Mouse (Mus musculus) lung, embryonic 14.5 days (tissue): ENCODE results near the gene Cyp4v3. TPM values are rescaled to one million over a fixed set of nuclear protein-coding genes. Genes with fewer than 3 reads are reported as not detected.
"Not testable (repeated sequence)": the region's sequence is repeated elsewhere in the genome, so short reads cannot be mapped to it uniquely, and the experiment has no call there.

Source experiments
- ATAC-seq: fragments of 200-750 bp; cut with Nextera tagmentation; 2 replicates; pipeline ENCODE4 v1.8.0; 2017; ENCODE audit warnings: mild to moderate bottlenecking, moderate TSS enrichment, moderate library complexity; ENCODE audit not compliant: insufficient read depth
- DNase-seq: peaks from one replicate; pipeline ENCODE4 v3.0.0-alpha.2; 2015
- H3K27ac ChIP-seq: fragments of 300-500 bp; sonication (generic); 2 replicates; pipeline ENCODE4 v1.5.1; 2014; ENCODE audit warnings: low read depth, mild to moderate bottlenecking, moderate library complexity
- H3K27me3 ChIP-seq: fragments of 300-500 bp; sonication (generic); 2 replicates; pipeline ENCODE4 v1.6.1; 2014; ENCODE audit warnings: low read length, control low read depth; ENCODE audit not compliant: insufficient read depth
- H3K36me3 ChIP-seq: fragments of 300-500 bp; sonication (generic); 2 replicates; pipeline ENCODE4 v1.6.1; 2014; ENCODE audit warnings: control low read depth; ENCODE audit not compliant: insufficient read depth
- H3K4me1 ChIP-seq: fragments of 300-500 bp; sonication (generic); 2 replicates; pipeline ENCODE4 v1.6.1; 2014; ENCODE audit warnings: antibody characterized with exemption, control low read depth; ENCODE audit not compliant: insufficient read depth
- H3K4me2 ChIP-seq: fragments of 300-500 bp; sonication (generic); 2 replicates; pipeline ENCODE4 v1.6.1; 2014; ENCODE audit warnings: mild to moderate bottlenecking
- H3K4me3 ChIP-seq: fragments of 300-500 bp; sonication (generic); 2 replicates; pipeline ENCODE4 v1.5.1; 2014; ENCODE audit warnings: low read depth, low read length
- H3K9ac ChIP-seq: fragments of 300-500 bp; sonication (generic); 2 replicates; pipeline ENCODE4 v1.6.1; 2014
- H3K9me3 ChIP-seq: fragments of 300-500 bp; sonication (generic); 2 replicates; pipeline ENCODE4 v1.6.1; 2016; ENCODE audit warnings: low read depth, low read length, control low read depth
- CTCF ChIP-seq: IDR thresholded peaks from 2 replicates; pipeline ENCODE4 v1.5.1; 2016; ENCODE audit warnings: antibody characterized with exemption, low read depth
- WGBS: fragments of 180-500 bp; shearing (Covaris S2); extraction: QIAGEN DNeasy Blood & Tissue Kit; methylation state at CpG from one replicate; pipeline ENCODE4 v1.1.7; 2014; 5-methylcytosine and 5-hydroxymethylcytosine counted together
- polyA plus RNA-seq: library from polyadenylated mRNA; unstranded; fragments of >200 nt; fragmentation: Nextera tagmentation; extraction: Ambion mirVana; gene quantifications from 2 replicates; pipeline ENCODE4 v1.2.1, GENCODE M21; 2014

Cyp4v3 gene
- polyA plus RNA-seq, 1 experiment from 2014 or later = 0.75 TPM

DNA sequence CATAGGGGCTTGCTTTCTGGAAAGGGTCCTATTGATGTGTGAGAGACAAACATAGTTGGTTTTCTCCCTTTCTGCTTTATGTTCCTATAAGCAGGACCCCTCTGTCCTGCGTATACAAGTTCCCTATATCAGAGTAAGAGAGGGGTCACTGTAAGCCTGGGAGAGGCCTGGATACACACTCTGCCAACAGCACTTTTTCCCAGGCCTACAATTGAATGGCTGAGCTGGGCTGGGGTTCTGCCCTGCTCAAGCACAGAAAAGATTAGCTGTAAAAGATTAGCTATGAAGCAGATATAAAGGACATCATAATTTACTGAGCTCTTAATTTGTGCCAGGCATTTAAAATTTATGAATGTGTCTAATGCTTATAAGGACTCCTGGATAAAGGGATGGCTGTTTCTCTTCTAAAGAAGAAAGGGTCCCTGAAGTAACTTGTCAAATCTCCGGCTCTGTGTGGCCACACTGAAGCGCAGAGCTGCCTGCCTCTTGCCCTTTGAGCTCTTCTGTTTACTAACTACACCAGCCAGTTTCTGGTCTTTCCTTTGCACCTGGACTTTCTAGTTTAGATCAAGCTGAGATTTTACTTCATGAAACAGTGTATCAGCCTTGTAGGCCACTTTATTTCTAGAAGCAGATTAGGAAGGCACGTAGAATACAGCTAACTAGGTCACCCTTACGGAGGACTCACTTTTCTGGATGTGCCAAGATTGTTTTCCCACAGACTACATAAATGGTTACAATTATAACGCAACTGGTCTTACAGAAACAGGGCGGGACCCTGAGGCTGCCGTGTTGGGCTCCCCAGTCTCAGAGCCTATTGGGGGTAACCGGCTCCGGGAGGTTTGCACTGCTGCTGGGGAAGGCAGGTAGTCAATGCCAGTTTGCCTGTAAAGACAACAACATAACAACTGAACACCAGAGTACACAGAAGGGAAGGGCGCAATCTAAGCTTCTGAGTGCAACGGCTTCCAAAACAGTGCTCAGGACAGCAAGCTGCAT, 8.9 kb upstream of the Cyp4v3 start:
- H3K4me3 ChIP-seq = no peak overlapping the region
- H3K27ac ChIP-seq = no peak overlapping the region
- no peak overlapping the region for H3K4me2 ChIP-seq
- H3K9me3 ChIP-seq = no peaks in the 10 kb centered on the region
- H3K4me1 ChIP-seq = no peaks in the 10 kb centered on the region
- ATAC-seq (no peak), DNase-seq (no peak)
- no peak overlapping the region for H3K9ac ChIP-seq
- H3K36me3 ChIP-seq = peaks cover 11% of the 10 kb centered on the region; the same call in 1 of the 2 replicates
- H3K27me3 ChIP-seq = no peaks in the 10 kb centered on the region
- no peak for TF ChIP-seq CTCF
- 82% methylated on average over 12 of the region's 12 CpGs for WGBS

- H3K27me3 ChIP-seq = no peaks in the 10 kb centered on the region
- DNase-seq (no peak), ATAC-seq (peak; percentile 52; the same call in 1 of the 2 replicates)
- H3K27ac ChIP-seq = peak overlapping the region; percentile 19; the same call in 1 of the 2 replicates
- H3K4me1 ChIP-seq = no peaks in the 10 kb centered on the region
- peak overlapping the region; percentile 61 for H3K9ac ChIP-seq
- no peaks in the 10 kb centered on the region for H3K9me3 ChIP-seq
- peak overlapping the region; percentile 88 for H3K4me2 ChIP-seq
- TF ChIP-seq CTCF = no peak
- H3K36me3 ChIP-seq = no peaks in the 10 kb centered on the region
- 4% methylated on average over 8 of the region's 8 CpGs for WGBS
- H3K4me3 ChIP-seq = peak overlapping the region; percentile 56
These were observed 477 bp upstream of the Cyp4v3 start for GRCm38 (mm10) chr8:45333493-45333892.

GRCm38 (mm10) chr8:45330856-45331255, 2.2 kb downstream of the Cyp4v3 start:
- H3K4me2 ChIP-seq = no peak overlapping the region
- H3K4me1 ChIP-seq = no peaks in the 10 kb centered on the region
- no peak overlapping the region for H3K27ac ChIP-seq
- H3K9me3 ChIP-seq = no peaks in the 10 kb centered on the region
- no peak for ATAC-seq
- TF ChIP-seq CTCF = no peak
- no peak overlapping the region for H3K9ac ChIP-seq
- no peak for DNase-seq
- WGBS = 67% methylated on average over 3 of the region's 3 CpGs
- no peak overlapping the region for H3K4me3 ChIP-seq
- H3K36me3 ChIP-seq = no peaks in the 10 kb centered on the region
- no peaks in the 10 kb centered on the region for H3K27me3 ChIP-seq

DNA sequence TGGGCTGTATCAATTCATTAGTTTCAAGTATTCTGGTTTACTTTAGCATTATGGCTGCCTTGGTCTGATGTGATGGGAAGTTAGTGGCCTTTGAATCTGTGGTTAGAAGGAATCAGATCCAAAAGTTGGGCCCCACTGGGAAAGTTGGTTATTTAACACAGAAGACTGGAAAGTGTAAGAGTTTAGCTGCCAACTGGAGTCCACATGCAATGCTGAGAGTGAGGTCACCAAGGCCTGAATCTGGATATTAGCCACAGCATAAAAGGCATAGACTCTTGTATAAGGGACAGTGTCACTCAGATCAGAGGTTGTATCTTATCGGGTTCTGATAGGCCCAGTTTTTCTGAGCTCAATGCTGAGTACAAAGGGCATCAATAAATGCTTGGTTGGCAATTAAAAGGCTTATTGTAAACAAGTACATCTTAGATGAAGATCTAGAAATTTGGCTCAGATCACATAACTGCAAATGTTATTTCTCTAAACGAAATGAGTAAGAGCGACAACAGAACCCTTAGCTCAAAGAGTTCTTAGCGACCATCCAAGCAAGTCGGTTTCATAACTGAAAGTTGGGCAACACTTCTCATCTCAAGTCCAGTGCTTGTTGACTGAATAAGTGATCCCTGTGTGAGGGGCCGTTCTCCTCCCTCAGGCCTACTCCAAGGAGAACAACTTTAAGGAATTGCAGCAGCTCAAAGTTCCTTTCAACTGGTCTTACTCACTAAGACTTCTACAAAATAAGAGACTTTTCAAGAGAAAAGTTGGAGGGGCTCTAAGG, 3.6 kb downstream of the Cyp4v3 start:
- 86% methylated on average over 6 of the region's 6 CpGs for WGBS
- no peak for DNase-seq

DNA sequence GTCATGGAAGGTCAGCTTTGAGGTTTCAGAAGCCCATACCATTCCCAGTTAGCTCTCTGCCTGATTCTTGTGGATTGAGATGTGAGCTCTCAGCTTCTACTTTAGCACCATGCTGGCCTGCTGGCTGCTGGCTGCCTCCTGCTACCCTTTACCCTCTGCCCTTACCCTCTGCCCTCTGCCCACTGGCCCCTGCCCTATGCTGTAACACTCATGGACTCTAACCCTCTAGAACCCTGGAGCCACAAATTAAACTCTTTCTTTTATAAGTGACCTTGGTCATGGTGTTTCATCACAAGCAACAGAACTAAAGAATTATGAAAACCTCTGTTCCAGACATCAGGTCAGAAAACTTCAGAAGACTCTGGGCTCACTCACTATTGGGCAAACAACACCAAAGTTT, 5.9 kb downstream of the Cyp4v3 start:
- not testable (repeated sequence) for H3K4me2 ChIP-seq, H3K4me3 ChIP-seq, H3K4me1 ChIP-seq, H3K9ac ChIP-seq, H3K9me3 ChIP-seq, DNase-seq, ATAC-seq, H3K27me3 ChIP-seq, H3K27ac ChIP-seq, H3K36me3 ChIP-seq

More for the DNA sequence above, 3.6 kb downstream of the Cyp4v3 start:
- no peak overlapping the region for H3K9ac ChIP-seq
- H3K4me1 ChIP-seq = no peaks in the 10 kb centered on the region
- H3K36me3 ChIP-seq = no peaks in the 10 kb centered on the region
- no peaks in the 10 kb centered on the region for H3K27me3 ChIP-seq
- no peaks in the 10 kb centered on the region for H3K9me3 ChIP-seq
- no peak overlapping the region for H3K27ac ChIP-seq
- H3K4me3 ChIP-seq = no peak overlapping the region
- ATAC-seq = no peak
- TF ChIP-seq CTCF = no peak
- no peak overlapping the region for H3K4me2 ChIP-seq

GRCm38 (mm10) chr8:45324151-45324550, 8.9 kb downstream of the Cyp4v3 start:
- WGBS = 50% methylated on average over 4 of the region's 4 CpGs
- no peak for DNase-seq
- H3K9me3 ChIP-seq = no peaks in the 10 kb centered on the region
- no peak overlapping the region for H3K9ac ChIP-seq
- H3K4me1 ChIP-seq = 0 out of 2 replicates have a peak, but pooled peaks cover 3% of the 10 kb centered on the region
- H3K27me3 ChIP-seq = no peaks in the 10 kb centered on the region
- no peak overlapping the region for H3K4me3 ChIP-seq
- H3K27ac ChIP-seq = no peak overlapping the region
- no peaks in the 10 kb centered on the region for H3K36me3 ChIP-seq
- TF ChIP-seq CTCF = no peak
- H3K4me2 ChIP-seq = no peak overlapping the region
- ATAC-seq = no peak

DNA sequence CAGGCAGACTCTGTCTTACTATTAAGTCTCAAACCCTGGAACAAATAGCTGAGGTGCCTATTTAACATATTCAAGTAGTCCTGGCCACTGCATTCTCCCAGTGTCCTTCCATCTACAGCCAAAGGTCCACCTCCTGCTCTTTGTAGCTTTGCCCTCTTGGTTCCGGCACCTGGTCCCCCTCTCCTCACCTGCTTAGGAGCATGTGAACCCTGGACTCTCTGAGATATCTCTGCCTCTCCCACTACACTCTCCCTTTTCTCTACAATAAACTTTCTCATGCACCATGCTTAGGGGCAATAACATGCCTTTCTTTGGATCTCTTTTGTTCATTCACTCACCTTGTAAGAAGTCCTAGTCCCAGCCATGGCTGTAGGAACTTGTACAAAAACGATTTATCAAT, 11.7 kb downstream of the Cyp4v3 start:
- Histone ChIP-seq H3K27ac (no peak overlapping the region), H3K9ac (no peak overlapping the region), H3K9me3 (no peaks in the 10 kb centered on the region), H3K4me1 (0 out of 2 replicates have a peak, but pooled peaks cover 3% of the 10 kb centered on the region), H3K36me3 (no peaks in the 10 kb centered on the region), H3K4me2 (no peak overlapping the region), H3K27me3 (no peaks in the 10 kb centered on the region), H3K4me3 (no peak overlapping the region)
- no peak for DNase-seq
- 81% methylated on average over 2 of the region's 2 CpGs for WGBS
- no peak for TF ChIP-seq CTCF
- ATAC-seq = no peak
